ENCODE assay signal across 10 mouse cellular contexts in the genomic region with DNA sequence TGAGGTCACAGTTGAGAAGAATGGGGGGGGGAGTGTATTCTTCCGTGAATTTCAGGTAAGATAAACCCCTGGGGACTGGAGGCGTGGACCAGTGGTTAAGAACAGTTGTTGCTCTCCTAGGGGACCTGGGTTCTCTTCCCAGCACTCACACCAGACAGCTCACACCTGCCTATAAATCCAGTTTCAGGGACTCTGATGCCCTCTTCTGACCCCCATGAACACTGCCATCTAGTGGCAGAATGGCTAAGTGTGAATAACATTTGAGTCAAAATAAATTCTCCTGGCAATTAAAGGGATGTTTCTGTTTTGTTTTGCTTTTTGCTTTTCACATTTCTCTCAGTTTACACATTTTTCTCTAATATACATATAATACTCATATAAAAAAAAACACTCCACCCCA.
DNase-seq lines count a peak whose midpoint lies in the region; ATAC-seq and TF ChIP-seq lines count a peak whose summit lies in the region.
"Had no signal": no experiment of that assay in that cellular context is flagged by ENCODE, and none has a peak within 500 bp of the region (broad histone marks: within the 10 kb centered on the region; RNA-seq: fewer than 3 reads in every experiment).

No protein-coding gene starts in this region.

- no peak overlapping the region for H3K27ac ChIP-seq in layer of hippocampus, adult 2 months
- no peak overlapping the region for H3K27ac ChIP-seq in CH12.LX (ENCODE audit: insufficient read depth, low read depth)

- peak; percentile 40 for TF ChIP-seq RAD21 in CH12.LX (IDR thresholded peaks at IDR 0.05; ENCODE audit: low read depth, low read length)

- DNase-seq in layer of hippocampus, adult 2 months (ENCODE audit: low spot score in 2 of 2) = no peak
- DNase-seq in layer of hippocampus, postnatal 14 days (ENCODE audit: low spot score in 2 of 2) = no peak
- peak; percentile 71 for DNase-seq in CH12.LX (ENCODE audit: extremely low read depth)
- peak; percentile 64 for DNase-seq in adipocyte (ENCODE audit: low spot score)
- DNase-seq in gastrocnemius, postnatal 25 days = no peak
- DNase-seq in gastrocnemius, postnatal 36 days = no peak
- DNase-seq in cerebellum, adult 8-10 months = no peak
- DNase-seq: cerebellum, adult 11-12 months had no signal

- dilution Hi-C loops in CH12.LX (cut with MboI; ENCODE audit: extremely low pct_ligation_motif_present, extremely low pct_unique_long_range_greater_than_20kb, low sequenced_read_pairs) = no loop called here

- H3K9ac ChIP-seq in CH12.LX (ENCODE audit: insufficient read depth, low read depth) = no peak overlapping the region

- no peak overlapping the region for H3K4me2 ChIP-seq in CH12.LX (ENCODE audit: insufficient read depth, low read depth, poor library complexity, severe bottlenecking)

- H3K36me3 ChIP-seq in CH12.LX (replicated peaks in 1 of 2; ENCODE audit: control insufficient read depth in 1 of 2, insufficient read depth in 1 of 2, low read length in 1 of 2) = peaks cover 18 to 77% of the 10 kb centered on the region in 2 experiments

- intact Hi-C loops in gastrocnemius, postnatal 36 days (cut with DNase I) = loop anchor here (5.0 kb wide), 2 partner anchors 76 to 169 kb away; no protein-coding TSS in a partner anchor

- no peak overlapping the region for H3K4me3 ChIP-seq in layer of hippocampus, adult 2 months
- H3K4me3 ChIP-seq in CH12.LX (replicated peaks in 1 of 3; ENCODE audit: low read depth in 2 of 3, low read length in 2 of 3, poor library complexity in 1 of 3) = no peak overlapping the region

- no peaks in the 10 kb centered on the region for H3K27me3 ChIP-seq in CH12.LX (replicated peaks)

- ATAC-seq in megakaryocyte, adult 5-6 weeks (ENCODE audit: poor library complexity, severe bottlenecking) = peak; percentile 61
- ATAC-seq: midbrain, embryonic 16.5 days had no signal

- in situ Hi-C loops in CH12.LX (cut with MboI; ENCODE audit: low pct_ligation_motif_present, low pct_unique_long_range_greater_than_20kb, low sequenced_read_pairs) = no loop called here

- peaks cover 41% of the 10 kb centered on the region for H3K79me2 ChIP-seq in CH12.LX (replicated peaks; ENCODE audit: control insufficient read depth, extremely low read depth, insufficient read depth, poor library complexity, severe bottlenecking)

- TF ChIP-seq POLR2A in CH12.LX (IDR thresholded peaks at IDR 0.05; ENCODE audit: low read depth, low read length) = no peak

- H3K4me1 ChIP-seq in CH12.LX (ENCODE audit: control insufficient read depth in 1 of 2, insufficient read depth in 2 of 2) = peaks cover 8 to 45% of the 10 kb centered on the region in 2 experiments

- peak; percentile 77 for TF ChIP-seq CTCF in layer of hippocampus, adult 2 months (conservative IDR thresholded peaks at IDR 0.05)
- TF ChIP-seq CTCF in CH12.LX (conservative IDR thresholded peaks at IDR 0.05 in 1 of 2, IDR thresholded peaks at IDR 0.05 in 1 of 2; ENCODE audit: low read depth in 2 of 2, low read length in 2 of 2) = peak; percentile 65 to 68

- no peaks in the 10 kb centered on the region for H3K9me3 ChIP-seq in CH12.LX (replicated peaks; ENCODE audit: low read length)

- TF ChIP-seq EP300 in CH12.LX (IDR thresholded peaks at IDR 0.05; ENCODE audit: low read length) = no peak

TF ChIP-seq in CH12.LX, 34 proteins besides CTCF, POLR2A, EP300 and RAD21:
- TF ChIP-seq SMC3 (IDR thresholded peaks at IDR 0.05; ENCODE audit: low read depth, low read length) = peak; percentile 52
- TF ChIP-seq ZKSCAN1 (IDR thresholded peaks at IDR 0.05; ENCODE audit: borderline replicate concordance, low read depth, low read length) = no peak

Comparison
In these comparisons a context has a peak if more than half of its experiments do, and no peak if none do; other contexts are left out.
1. DNase-seq: peak in CH12.LX (single experiment) and adipocyte (single experiment); none in layer of hippocampus, adult 2 months (0 of 2), layer of hippocampus, postnatal 14 days (0 of 2), gastrocnemius, postnatal 25 days (single experiment), gastrocnemius, postnatal 36 days (0 of 2) and cerebellum, adult 8-10 months (single experiment).